Mouse (Mus musculus): ENCODE measurements around the gene Hmgxb4.

Gene Hmgxb4

GRCm38 (mm10) chr8:75013557-75013956, 20.4 kb downstream of the Hmgxb4 start:
- TF ChIP-seq NANOG (IDR thresholded peaks at IDR 0.05; ENCODE audit: borderline replicate concordance, low read length) (no peak), POU5F1 (IDR thresholded peaks at IDR 0.05; ENCODE audit: borderline replicate concordance, low read length) (no peak), CTCF (conservative IDR thresholded peaks at IDR 0.05; ENCODE audit: low read length) (no peak)
- Histone ChIP-seq H3K36me3 (ENCODE audit: insufficient read depth, low read length) (peaks cover 37% of the 10 kb centered on the region), H3K9me3 (ENCODE audit: low read length) (no peaks in the 10 kb centered on the region; the same call in 1 of the 2 replicates), H3K4me3 (replicated peaks; ENCODE audit: low read length) (peak overlapping the region; percentile 61), H3K27me3 (ENCODE audit: insufficient read depth, low read length) (no peaks in the 10 kb centered on the region), H3K4me1 (replicated peaks; ENCODE audit: low read depth, low read length) (peaks cover 83% of the 10 kb centered on the region)

GRCm38 (mm10) chr8:75013964-75014363, 20.8 kb downstream of the Hmgxb4 start:
- H3K27me3 ChIP-seq (ENCODE audit: insufficient read depth, low read length), result no peaks in the 10 kb centered on the region
- TF ChIP-seq NANOG (IDR thresholded peaks at IDR 0.05; ENCODE audit: borderline replicate concordance, low read length), result no peak
- TF ChIP-seq CTCF (conservative IDR thresholded peaks at IDR 0.05; ENCODE audit: low read length), result no peak
- peaks cover 83% of the 10 kb centered on the region for H3K4me1 ChIP-seq (replicated peaks; ENCODE audit: low read depth, low read length)
- peak overlapping the region; percentile 61 for H3K4me3 ChIP-seq (replicated peaks; ENCODE audit: low read length)
- H3K36me3 ChIP-seq (ENCODE audit: insufficient read depth, low read length), result peaks cover 33% of the 10 kb centered on the region
- no peaks in the 10 kb centered on the region; the same call in 1 of the 2 replicates for H3K9me3 ChIP-seq (ENCODE audit: low read length)

GRCm38 (mm10) chr8:75015981-75016380, 22.8 kb downstream of the Hmgxb4 start:
- TF ChIP-seq CTCF (conservative IDR thresholded peaks at IDR 0.05; ENCODE audit: low read length) (no peak), NANOG (IDR thresholded peaks at IDR 0.05; ENCODE audit: borderline replicate concordance, low read length) (no peak)
- H3K36me3 ChIP-seq (ENCODE audit: insufficient read depth, low read length), result peaks cover 37% of the 10 kb centered on the region
- H3K4me3 ChIP-seq (replicated peaks; ENCODE audit: low read length), result peak overlapping the region; percentile 78
- no peaks in the 10 kb centered on the region; the same call in 1 of the 2 replicates for H3K9me3 ChIP-seq (ENCODE audit: low read length)
- H3K27me3 ChIP-seq (ENCODE audit: insufficient read depth, low read length), result no peaks in the 10 kb centered on the region
- H3K4me1 ChIP-seq (replicated peaks; ENCODE audit: low read depth, low read length), result peaks cover 87% of the 10 kb centered on the region

GRCm38 (mm10) chr8:75016422-75016821, 23.3 kb downstream of the Hmgxb4 start:
- Histone ChIP-seq H3K4me1 (replicated peaks; ENCODE audit: low read depth, low read length) (peaks cover 89% of the 10 kb centered on the region), H3K9me3 (ENCODE audit: low read length) (no peaks in the 10 kb centered on the region; the same call in 1 of the 2 replicates), H3K36me3 (ENCODE audit: insufficient read depth, low read length) (peaks cover 40% of the 10 kb centered on the region), H3K4me3 (replicated peaks; ENCODE audit: low read length) (peak overlapping the region; percentile 78), H3K27me3 (ENCODE audit: insufficient read depth, low read length) (no peaks in the 10 kb centered on the region)
- TF ChIP-seq CTCF (conservative IDR thresholded peaks at IDR 0.05; ENCODE audit: low read length), result no peak
- no peak for TF ChIP-seq POU5F1 (IDR thresholded peaks at IDR 0.05; ENCODE audit: borderline replicate concordance, low read length)
- no peak for TF ChIP-seq NANOG (IDR thresholded peaks at IDR 0.05; ENCODE audit: borderline replicate concordance, low read length)

- Histone ChIP-seq H3K9me3 (ENCODE audit: low read length) (no peaks in the 10 kb centered on the region; the same call in 1 of the 2 replicates), H3K4me3 (replicated peaks; ENCODE audit: low read length) (peak overlapping the region; percentile 78), H3K36me3 (ENCODE audit: insufficient read depth, low read length) (peaks cover 55% of the 10 kb centered on the region), H3K4me1 (replicated peaks; ENCODE audit: low read depth, low read length) (peaks cover 90% of the 10 kb centered on the region), H3K27me3 (ENCODE audit: insufficient read depth, low read length) (no peaks in the 10 kb centered on the region)
- TF ChIP-seq CTCF (conservative IDR thresholded peaks at IDR 0.05; ENCODE audit: low read length) (no peak), NANOG (IDR thresholded peaks at IDR 0.05; ENCODE audit: borderline replicate concordance, low read length) (no peak), POU5F1 (IDR thresholded peaks at IDR 0.05; ENCODE audit: borderline replicate concordance, low read length) (no peak)
Observed at GRCm38 (mm10) chr8:75018274-75018972, 25.3 kb downstream of the Hmgxb4 start.

- Histone ChIP-seq H3K27me3 (ENCODE audit: insufficient read depth, low read length) (no peaks in the 10 kb centered on the region), H3K4me3 (replicated peaks; ENCODE audit: low read length) (no peak overlapping the region), H3K9me3 (ENCODE audit: low read length) (no peaks in the 10 kb centered on the region), H3K36me3 (ENCODE audit: insufficient read depth, low read length) (peaks cover 87% of the 10 kb centered on the region), H3K4me1 (replicated peaks; ENCODE audit: low read depth, low read length) (peaks cover 89% of the 10 kb centered on the region)
- TF ChIP-seq POU5F1 (IDR thresholded peaks at IDR 0.05; ENCODE audit: borderline replicate concordance, low read length), result no peak
- no peak for TF ChIP-seq NANOG (IDR thresholded peaks at IDR 0.05; ENCODE audit: borderline replicate concordance, low read length)
- peak; percentile 67 for TF ChIP-seq CTCF (conservative IDR thresholded peaks at IDR 0.05; ENCODE audit: low read length)
Observed at GRCm38 (mm10) chr8:75023660-75024316, 30.6 kb downstream of the Hmgxb4 start.

- Histone ChIP-seq H3K4me3 (replicated peaks; ENCODE audit: low read length) (0 out of 2 replicates have a peak overlapping the region, but pooled peaks have one; percentile 37), H3K27me3 (ENCODE audit: insufficient read depth, low read length) (no peaks in the 10 kb centered on the region), H3K36me3 (ENCODE audit: insufficient read depth, low read length) (peaks cover 89% of the 10 kb centered on the region), H3K9me3 (ENCODE audit: low read length) (no peaks in the 10 kb centered on the region), H3K4me1 (replicated peaks; ENCODE audit: low read depth, low read length) (peaks cover 86% of the 10 kb centered on the region)
- TF ChIP-seq POU5F1 (IDR thresholded peaks at IDR 0.05; ENCODE audit: borderline replicate concordance, low read length), result no peak
- peak; percentile 91 for TF ChIP-seq NANOG (IDR thresholded peaks at IDR 0.05; ENCODE audit: borderline replicate concordance, low read length)
- no peak for TF ChIP-seq CTCF (conservative IDR thresholded peaks at IDR 0.05; ENCODE audit: low read length)
Observed at GRCm38 (mm10) chr8:75025809-75026208, 32.7 kb downstream of the Hmgxb4 start.

- Histone ChIP-seq H3K36me3 (ENCODE audit: insufficient read depth, low read length) (peaks cover 62% of the 10 kb centered on the region), H3K27me3 (ENCODE audit: insufficient read depth, low read length) (no peaks in the 10 kb centered on the region), H3K4me3 (replicated peaks; ENCODE audit: low read length) (no peak overlapping the region), H3K4me1 (replicated peaks; ENCODE audit: low read depth, low read length) (peaks cover 73% of the 10 kb centered on the region), H3K9me3 (ENCODE audit: low read length) (no peaks in the 10 kb centered on the region)
- TF ChIP-seq POU5F1 (IDR thresholded peaks at IDR 0.05; ENCODE audit: borderline replicate concordance, low read length) (no peak), CTCF (conservative IDR thresholded peaks at IDR 0.05; ENCODE audit: low read length) (peak; percentile 34)
Observed at GRCm38 (mm10) chr8:75030453-75031024, 37.4 kb downstream of the Hmgxb4 start.
